Mouse (Mus musculus) CD4-positive naive resting alpha-beta T cell, adult 76 days (primary cell): ENCODE measurements around the gene Gm11567. TPM values are rescaled to one million over a fixed set of nuclear protein-coding genes. Genes with fewer than 3 reads are reported as not detected.

Source experiments
- total RNA-seq: library from RNA; stranded (reverse); gene quantifications from one replicate; pipeline ENCODE4 v1.2.4, GENCODE M21; 2023

Gm11567 gene
- total RNA-seq = not detected

DNA sequence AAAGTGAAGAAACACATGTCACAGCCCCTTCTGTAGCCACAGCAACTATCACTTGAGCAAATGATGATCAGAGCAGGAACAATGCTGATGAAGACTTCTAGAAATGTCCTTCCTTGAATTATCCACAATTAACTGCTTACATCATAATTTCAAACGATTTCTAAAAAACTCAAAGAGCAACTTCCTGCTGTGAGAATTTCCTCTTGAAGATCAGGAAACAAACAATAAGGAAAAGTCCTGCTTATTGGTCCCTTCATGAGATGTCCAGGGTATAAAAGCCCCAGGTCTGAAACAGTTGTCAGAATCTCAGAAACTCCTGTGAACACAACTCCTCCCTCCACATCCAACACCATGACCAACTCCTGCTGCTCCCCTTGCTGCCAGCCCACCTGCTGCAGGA lies at the start of gene Gm11567:
TSS of gene Gm11567 (plus strand) at position 301 of the 400 bp plus-strand sequence.

DNA sequence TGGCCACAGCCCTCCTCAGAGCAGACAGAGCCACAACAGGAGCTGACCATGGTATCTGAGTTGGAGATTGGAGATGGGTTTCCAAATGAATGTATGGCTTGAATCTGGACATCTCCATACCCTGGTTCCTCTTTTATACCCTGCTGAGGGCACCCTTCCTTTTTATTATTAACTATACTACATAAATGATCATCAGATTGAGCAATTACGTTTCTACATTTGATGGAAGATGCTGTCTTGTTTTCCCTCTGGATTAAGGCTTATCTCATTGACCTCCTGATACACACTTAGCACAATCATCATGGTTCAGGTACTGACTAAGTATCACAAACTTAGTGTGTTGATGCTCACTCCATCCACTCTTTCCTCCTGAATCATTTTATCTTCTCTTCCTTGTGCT lies 41.0 kb upstream of the Gm11567 start, which contains the start of gene 2300003K06Rik:
TSS of gene 2300003K06Rik (minus strand) at position 101 of the 400 bp plus-strand sequence.

DNA sequence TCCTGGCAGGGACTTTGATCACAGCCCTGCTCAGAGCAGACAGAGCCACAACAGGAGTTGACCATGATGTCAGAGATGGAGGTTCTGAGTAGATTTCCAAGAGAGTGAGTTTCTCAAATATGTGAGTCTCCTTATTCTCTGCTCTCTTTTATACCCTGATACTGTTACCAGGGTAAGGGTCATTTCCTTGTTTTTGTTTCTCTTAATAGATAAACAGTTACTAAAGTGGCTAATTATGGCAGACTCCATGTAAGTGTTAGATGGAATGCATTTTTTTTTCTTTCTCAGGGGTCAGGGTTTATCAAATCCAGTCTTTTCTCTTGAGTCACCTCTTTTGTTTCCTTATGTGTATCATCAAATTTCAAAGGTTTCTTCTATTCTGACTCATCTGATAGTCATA lies 27.5 kb upstream of the Gm11567 start, which contains the start of gene Krtap4-16:
TSS of gene Krtap4-16 (minus strand) at position 101 of the 400 bp plus-strand sequence.

DNA sequence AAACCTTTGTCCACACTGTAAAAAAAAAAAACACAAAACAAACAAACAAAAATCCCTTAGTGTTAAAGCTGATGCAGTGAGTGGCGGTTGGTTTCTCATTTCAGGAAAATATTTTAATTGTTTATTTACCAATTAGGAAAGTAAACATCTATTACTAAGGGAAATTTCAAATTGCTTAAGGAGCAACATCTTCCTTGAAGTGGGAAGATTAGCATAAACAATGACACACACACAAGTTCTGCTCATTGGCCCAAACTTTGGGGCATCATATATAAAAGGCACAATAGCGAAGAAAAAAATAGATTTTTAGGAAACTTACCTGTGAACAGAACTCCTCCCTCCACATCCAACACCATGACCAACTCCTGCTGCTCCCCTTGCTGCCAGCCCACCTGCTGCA lies 21.4 kb upstream of the Gm11567 start, which contains the start of gene Gm11568:
TSS of gene Gm11568 (plus strand) at position 301 of the 400 bp plus-strand sequence.

DNA sequence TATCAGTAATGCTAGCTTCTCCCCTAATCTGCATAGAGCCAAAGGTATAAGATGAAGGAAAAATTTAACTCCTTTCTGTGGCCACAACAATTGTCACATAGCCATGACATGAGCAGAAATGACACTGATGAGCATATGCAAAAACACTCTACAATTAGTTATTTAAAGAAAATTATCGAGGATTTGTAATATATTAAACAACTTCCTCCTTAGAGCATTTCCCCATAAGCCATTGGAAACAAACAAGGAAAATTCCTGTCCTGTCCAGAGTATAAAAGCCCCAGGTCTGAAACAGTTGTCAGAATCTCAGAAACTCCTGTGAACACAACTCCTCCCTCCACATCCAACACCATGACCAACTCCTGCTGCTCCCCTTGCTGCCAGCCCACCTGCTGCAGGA lies 14.8 kb upstream of the Gm11567 start, which contains the start of gene Gm11559:
TSS of gene Gm11559 (plus strand) at position 301 of the 400 bp plus-strand sequence.

DNA sequence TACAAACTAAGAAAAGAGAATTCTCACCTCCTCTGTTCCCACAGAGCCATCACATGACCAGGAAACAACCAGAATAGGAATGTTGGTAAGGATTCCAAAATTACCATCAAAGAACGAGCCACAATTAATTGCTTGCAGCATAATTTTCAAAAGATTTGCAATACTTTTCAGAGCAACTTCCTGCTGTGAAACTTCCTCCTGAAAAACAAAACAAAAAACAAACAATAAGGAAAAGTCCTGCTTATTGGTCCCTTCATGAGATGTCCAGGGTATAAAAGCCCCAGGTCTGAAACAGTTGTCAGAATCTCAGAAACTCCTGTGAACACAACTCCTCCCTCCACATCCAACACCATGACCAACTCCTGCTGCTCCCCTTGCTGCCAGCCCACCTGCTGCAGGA lies 5.9 kb upstream of the Gm11567 start, which contains the start of gene Krtap9-1:
TSS of gene Krtap9-1 (plus strand) at position 301 of the 400 bp plus-strand sequence.

DNA sequence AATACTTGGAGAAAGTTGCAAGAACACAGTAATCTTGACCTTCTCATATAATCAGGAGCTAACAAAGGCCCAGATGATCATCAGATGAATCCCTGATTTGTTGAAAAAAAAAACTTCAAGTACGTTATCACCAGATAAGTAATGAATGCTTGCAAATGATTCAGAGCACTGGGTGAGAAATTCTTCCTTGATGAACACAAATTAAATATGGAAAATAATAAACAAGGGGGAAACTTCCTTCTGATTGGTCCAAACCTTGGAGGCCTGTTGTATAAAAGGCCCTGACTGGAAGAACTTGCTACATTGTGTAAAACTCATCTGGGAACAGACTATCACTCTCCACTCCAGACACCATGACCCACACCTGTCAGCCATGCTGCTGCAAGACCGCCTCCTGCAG lies 28.6 kb downstream of the Gm11567 start, which contains the start of gene Krtap31-1:
TSS of gene Krtap31-1 (plus strand) at position 301 of the 400 bp plus-strand sequence.

DNA sequence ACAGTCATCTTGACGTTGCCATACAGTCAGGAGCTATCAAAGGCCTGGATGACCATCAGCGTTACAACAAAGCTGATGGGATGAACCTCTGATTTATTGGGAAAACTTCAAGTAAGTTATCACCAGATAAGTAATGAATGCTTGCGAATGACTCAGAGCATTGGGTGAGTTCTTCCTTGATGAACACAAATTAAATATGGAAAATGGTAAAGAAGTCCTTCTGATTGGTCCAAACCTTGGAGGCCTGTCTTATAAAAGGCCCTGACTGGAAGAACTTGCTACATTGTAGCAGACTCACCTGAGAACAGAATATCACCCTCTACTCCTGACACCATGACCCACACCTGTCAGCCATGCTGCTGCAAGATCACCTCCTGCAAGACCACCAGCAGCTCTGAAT lies 35.5 kb downstream of the Gm11567 start, which contains the start of gene Gm11565:
TSS of gene Gm11565 (plus strand) at position 301 of the 400 bp plus-strand sequence.

Other genes starting within 250 kb of the Gm11567 start
- not detected for gene Krtap4-2, start 244.1 kb upstream of the Gm11567 start, total RNA-seq
- not detected for gene Krtap4-7, start 235.1 kb upstream of the Gm11567 start, total RNA-seq
- not detected for gene Gm11555, start 229.0 kb upstream of the Gm11567 start, total RNA-seq
- gene Gm11563, start 220.2 kb upstream of the Gm11567 start, total RNA-seq = not detected
- gene Krtap4-6, start 213.2 kb upstream of the Gm11567 start, total RNA-seq = not detected
- gene Gm14190, start 188.4 kb upstream of the Gm11567 start, total RNA-seq = not detected
- gene Gm14180, start 144.9 kb upstream of the Gm11567 start, total RNA-seq = not detected
- gene Gm11595, start 106.3 kb upstream of the Gm11567 start, total RNA-seq = not detected
- not detected for gene Krtap4-8, start 98.5 kb upstream of the Gm11567 start, total RNA-seq
- not detected for gene Krtap4-9, start 94.0 kb upstream of the Gm11567 start, total RNA-seq
- gene Gm11596, start 85.7 kb upstream of the Gm11567 start, total RNA-seq = not detected
- gene Gm11569, start 80.3 kb upstream of the Gm11567 start, total RNA-seq = not detected
- gene Gm11554, start 74.7 kb upstream of the Gm11567 start, total RNA-seq = not detected
- not detected for gene Krtap4-13, start 69.3 kb upstream of the Gm11567 start, total RNA-seq
- gene Gm11564, start 63.5 kb upstream of the Gm11567 start, total RNA-seq = not detected
- gene 2300003K06Rik, start 41.1 kb upstream of the Gm11567 start, total RNA-seq = not detected
- gene Krtap4-16, start 27.6 kb upstream of the Gm11567 start, total RNA-seq = not detected
- not detected for gene Gm11568, start 21.3 kb upstream of the Gm11567 start, total RNA-seq
- not detected for gene Gm11559, start 14.7 kb upstream of the Gm11567 start, total RNA-seq
- gene Krtap9-1, start 5.8 kb upstream of the Gm11567 start, total RNA-seq = not detected
- not detected for gene Krtap31-1, start 28.7 kb downstream of the Gm11567 start, total RNA-seq
- gene Gm11565, start 35.6 kb downstream of the Gm11567 start, total RNA-seq = not detected
- not detected for gene Krtap31-2, start 57.1 kb downstream of the Gm11567 start, total RNA-seq
- gene Krtap9-5, start 69.3 kb downstream of the Gm11567 start, total RNA-seq = not detected
- not detected for gene Krtap29-1, start 99.9 kb downstream of the Gm11567 start, total RNA-seq
- not detected for gene Krtap16-1, start 107.4 kb downstream of the Gm11567 start, total RNA-seq
- not detected for gene Krtap17-1, start 114.8 kb downstream of the Gm11567 start, total RNA-seq
- gene Krt33a, start 137.0 kb downstream of the Gm11567 start, total RNA-seq = not detected
- not detected for gene Krt33b, start 150.7 kb downstream of the Gm11567 start, total RNA-seq
- not detected for gene Krt34, start 162.4 kb downstream of the Gm11567 start, total RNA-seq
- gene Krt31, start 171.4 kb downstream of the Gm11567 start, total RNA-seq = not detected
- not detected for gene Krt32, start 209.0 kb downstream of the Gm11567 start, total RNA-seq
- not detected for gene Krt35, start 217.1 kb downstream of the Gm11567 start, total RNA-seq
- gene Krt36, start 226.4 kb downstream of the Gm11567 start, total RNA-seq = not detected
- not detected for gene Krt13, start 242.4 kb downstream of the Gm11567 start, total RNA-seq